Mouse (Mus musculus) testis, adult 2 months (tissue): ENCODE measurements around the gene Tgm7. TPM values are rescaled to one million over a fixed set of nuclear protein-coding genes. Genes with fewer than 3 reads are reported as not detected.
"Not testable (repeated sequence)": the region's sequence is repeated elsewhere in the genome, so short reads cannot be mapped to it uniquely, and the experiment has no call there.

Experiments
- H3K27ac ChIP-seq: fragments of 200-500 bp; 2 replicates; pipeline ENCODE4 v1.5.1; 2012; ENCODE audit warnings: low read depth, low read length; ENCODE audit not compliant: control insufficient read depth, insufficient read depth
- H3K27me3 ChIP-seq: fragments of 200-500 bp; 2 replicates; pipeline ENCODE4 v1.6.1; 2012; ENCODE audit warnings: mild to moderate bottlenecking, low read length, moderate library complexity; ENCODE audit not compliant: control insufficient read depth, insufficient read depth
- H3K36me3 ChIP-seq: fragments of 200-500 bp; 2 replicates; pipeline ENCODE4 v1.6.1; 2012; ENCODE audit warnings: mild to moderate bottlenecking, low read length; ENCODE audit not compliant: control insufficient read depth, insufficient read depth
- H3K4me1 ChIP-seq: fragments of 200-500 bp; 2 replicates; pipeline ENCODE4 v1.6.1; 2012; ENCODE audit warnings: low read length; ENCODE audit not compliant: control insufficient read depth, insufficient read depth
- H3K4me3 ChIP-seq: fragments of 200-500 bp; 2 replicates; pipeline ENCODE4 v1.5.1; 2012; ENCODE audit warnings: low read depth, mild to moderate bottlenecking, low read length, moderate library complexity, mixed read lengths; ENCODE audit not compliant: control insufficient read depth
- CTCF ChIP-seq: fragments of 200-500 bp; IDR thresholded peaks from 2 replicates; pipeline ENCODE4 v1.5.1; 2012; ENCODE audit warnings: low read depth, mild to moderate bottlenecking, inconsistent platforms, low read length, moderate library complexity; ENCODE audit not compliant: control insufficient read depth, insufficient read depth, insufficient replicate concordance
- POLR2A ChIP-seq: fragments of 200-500 bp; IDR thresholded peaks from 2 replicates; pipeline ENCODE4 v1.6.1; 2012; ENCODE audit warnings: low read depth, mild to moderate bottlenecking, inconsistent platforms, low read length, moderate library complexity; ENCODE audit not compliant: control insufficient read depth
- polyA plus RNA-seq: library from polyadenylated mRNA; depleted of rRNA; stranded (reverse); fragments of >200 nt; gene quantifications from 2 replicates; pipeline ENCODE4 v1.2.3, GENCODE M21; 2012

Tgm7 gene
- polyA plus RNA-seq, 1 experiment = 0.65 TPM

GRCm38 (mm10) chr2:121137371-121137770 is 27.8 kb upstream of the Tgm7 start:
- Histone ChIP-seq H3K27me3 (no peaks in the 10 kb centered on the region), H3K4me1 (peaks cover 13% of the 10 kb centered on the region), H3K36me3 (peaks cover 1% of the 10 kb centered on the region; the same call in 1 of the 2 replicates), H3K27ac (no peak overlapping the region), H3K4me3 (no peak overlapping the region)
- no peak for TF ChIP-seq POLR2A
- TF ChIP-seq CTCF = no peak

GRCm38 (mm10) chr2:121132822-121133221 is 23.2 kb upstream of the Tgm7 start:
- Histone ChIP-seq H3K27ac (no peak overlapping the region), H3K4me3 (no peak overlapping the region), H3K27me3 (no peaks in the 10 kb centered on the region), H3K4me1 (no peaks in the 10 kb centered on the region), H3K36me3 (no peaks in the 10 kb centered on the region)
- no peak for TF ChIP-seq CTCF

GRCm38 (mm10) chr2:121128865-121129620 is 19.4 kb upstream of the Tgm7 start:
- Histone ChIP-seq H3K27ac (no peak overlapping the region), H3K4me1 (no peaks in the 10 kb centered on the region), H3K27me3 (no peaks in the 10 kb centered on the region), H3K36me3 (no peaks in the 10 kb centered on the region), H3K4me3 (no peak overlapping the region)
- no peak for TF ChIP-seq CTCF
- no peak for TF ChIP-seq POLR2A

GRCm38 (mm10) chr2:121127536-121127935 is 17.9 kb upstream of the Tgm7 start:
- Histone ChIP-seq H3K4me1 (no peaks in the 10 kb centered on the region), H3K27ac (no peak overlapping the region)
- TF ChIP-seq POLR2A (no peak), CTCF (no peak)

GRCm38 (mm10) chr2:121126302-121126701 is 16.7 kb upstream of the Tgm7 start:
- not testable (repeated sequence) for H3K27me3 ChIP-seq, H3K36me3 ChIP-seq, H3K4me1 ChIP-seq, H3K27ac ChIP-seq, H3K4me3 ChIP-seq

More at GRCm38 (mm10) chr2:121127536-121127935, 17.9 kb upstream of the Tgm7 start:
- Histone ChIP-seq H3K36me3 (no peaks in the 10 kb centered on the region), H3K4me3 (no peak overlapping the region), H3K27me3 (no peaks in the 10 kb centered on the region)

- H3K4me3 ChIP-seq = no peak overlapping the region
- no peaks in the 10 kb centered on the region for H3K27me3 ChIP-seq
- no peak for TF ChIP-seq CTCF
- TF ChIP-seq POLR2A = no peak
- no peaks in the 10 kb centered on the region for H3K36me3 ChIP-seq
- H3K4me1 ChIP-seq = no peaks in the 10 kb centered on the region
- H3K27ac ChIP-seq = no peak overlapping the region
Observed at GRCm38 (mm10) chr2:121119260-121119659, 9.7 kb upstream of the Tgm7 start.

- no peaks in the 10 kb centered on the region for H3K4me1 ChIP-seq
- H3K36me3 ChIP-seq = no peaks in the 10 kb centered on the region
- no peak for TF ChIP-seq POLR2A
- TF ChIP-seq CTCF = no peak
- H3K4me3 ChIP-seq = no peak overlapping the region
- no peak overlapping the region for H3K27ac ChIP-seq
- no peaks in the 10 kb centered on the region for H3K27me3 ChIP-seq
Observed at GRCm38 (mm10) chr2:121115418-121115817, 5.8 kb upstream of the Tgm7 start.

- H3K27me3 ChIP-seq = no peaks in the 10 kb centered on the region
- no peak overlapping the region for H3K4me3 ChIP-seq
- H3K36me3 ChIP-seq = no peaks in the 10 kb centered on the region
- no peak overlapping the region for H3K27ac ChIP-seq
- H3K4me1 ChIP-seq = no peaks in the 10 kb centered on the region
- TF ChIP-seq CTCF (no peak), POLR2A (no peak)
Observed at GRCm38 (mm10) chr2:121105940-121106339, 3.7 kb downstream of the Tgm7 start.
